Mouse (Mus musculus) hindbrain, embryonic 11.5 days (tissue): Measurements from ENCODE around the gene Map2k1. TPM values are rescaled to one million over a fixed set of nuclear protein-coding genes. Genes with fewer than 3 reads are reported as not detected.

Experiments
- polyA plus RNA-seq: library from polyadenylated mRNA; unstranded; fragments of >200 nt; fragmentation: Nextera tagmentation; extraction: Ambion mirVana; gene quantifications from 2 replicates; pipeline ENCODE4 v1.2.1, GENCODE M21; 2014

Gene Map2k1
- polyA plus RNA-seq, 1 experiment from 2014 or later = 71.8 TPM

Other genes starting within 250 kb of the Map2k1 start
- 5.5 and 7.1 TPM in 2 replicates for gene Smad6, start 231.6 kb downstream of the Map2k1 start, polyA plus RNA-seq
- not detected in 2 replicates for gene Lctl, start 136.5 kb downstream of the Map2k1 start, polyA plus RNA-seq
- gene Zwilch, start 80.5 kb downstream of the Map2k1 start, polyA plus RNA-seq = 27.0 and 27.9 TPM in 2 replicates
- 1,100 and 1,121 TPM in 2 replicates for gene Rpl4, start 80.3 kb downstream of the Map2k1 start, polyA plus RNA-seq
- 33.4 and 37.4 TPM in 2 replicates for gene Snapc5, start 74.4 kb downstream of the Map2k1 start, polyA plus RNA-seq
- 4.0 and 5.2 TPM in 2 replicates for gene Uchl4, start 18.4 kb downstream of the Map2k1 start, polyA plus RNA-seq
- 226 and 233 TPM in 2 replicates for gene Tipin, start 27.9 kb upstream of the Map2k1 start, polyA plus RNA-seq
- gene Dis3l, start 87.7 kb upstream of the Map2k1 start, polyA plus RNA-seq = 21.7 and 25.7 TPM in 2 replicates
- gene Megf11, start 132.0 kb upstream of the Map2k1 start, polyA plus RNA-seq = 4.3 and 5.0 TPM in 2 replicates